Mouse (Mus musculus) embryo, embryonic 10.5 days (tissue): ENCODE measurements around the gene Smarcd1.

Experiments
- DNase-seq: peaks from one replicate; pipeline ENCODE4 v3.0.0-alpha.2; 2015; ENCODE audit warnings: low spot score

Gene Smarcd1

GRCm38 (mm10) chr15:99701999-99702900 lies at the start of gene Smarcd1:
Gene Smarcd1, plus strand, starts transcription at chr15:99702129.
- DNase-seq: peak; percentile 97

GRCm38 (mm10) chr15:99653291-99653690 lies 48.6 kb upstream of the Smarcd1 start:
- peak; percentile 75 for DNase-seq

- DNase-seq: no peak
Observed at GRCm38 (mm10) chr15:99653876-99654275, 48.1 kb upstream of the Smarcd1 start.

GRCm38 (mm10) chr15:99655956-99656355 lies 46.0 kb upstream of the Smarcd1 start:
- no peak for DNase-seq

- no peak for DNase-seq
Observed at GRCm38 (mm10) chr15:99658437-99658836, 43.5 kb upstream of the Smarcd1 start.

GRCm38 (mm10) chr15:99661121-99661830 lies 40.7 kb upstream of the Smarcd1 start:
- DNase-seq: no peak

GRCm38 (mm10) chr15:99662371-99662770 lies 39.6 kb upstream of the Smarcd1 start:
- no peak for DNase-seq

- no peak for DNase-seq
Observed at GRCm38 (mm10) chr15:99663964-99664599, 37.8 kb upstream of the Smarcd1 start.

- DNase-seq: peak; percentile 69
Observed at GRCm38 (mm10) chr15:99664600-99665451, 37.1 kb upstream of the Smarcd1 start.

GRCm38 (mm10) chr15:99667544-99667943 lies 34.4 kb upstream of the Smarcd1 start:
- DNase-seq: no peak

- DNase-seq: peak; percentile 88
Observed at GRCm38 (mm10) chr15:99668881-99669280, 33.0 kb upstream of the Smarcd1 start.

- no peak for DNase-seq
Observed at GRCm38 (mm10) chr15:99669392-99669791, 32.5 kb upstream of the Smarcd1 start.

- peak; percentile 67 for DNase-seq
Observed at GRCm38 (mm10) chr15:99670154-99670821, 31.6 kb upstream of the Smarcd1 start, which contains the start of gene Asic1. Gene Asic1, plus strand, starts transcription at chr15:99670368.

GRCm38 (mm10) chr15:99670964-99671670 lies 30.8 kb upstream of the Smarcd1 start:
- DNase-seq: no peak

- no peak for DNase-seq
Observed at GRCm38 (mm10) chr15:99671783-99672182, 30.1 kb upstream of the Smarcd1 start.

GRCm38 (mm10) chr15:99674866-99675265 lies 27.1 kb upstream of the Smarcd1 start:
- DNase-seq: no peak

GRCm38 (mm10) chr15:99677089-99677488 lies 24.8 kb upstream of the Smarcd1 start:
- no peak for DNase-seq

GRCm38 (mm10) chr15:99678063-99678800 lies 23.7 kb upstream of the Smarcd1 start:
- DNase-seq: peak; percentile 71

GRCm38 (mm10) chr15:99679008-99679407 lies 22.9 kb upstream of the Smarcd1 start:
- DNase-seq: no peak

GRCm38 (mm10) chr15:99682880-99683279 lies 19.0 kb upstream of the Smarcd1 start:
- no peak for DNase-seq
